Mouse (Mus musculus) cerebellum, adult 11 months (tissue): ENCODE data around the gene Sdhaf4.
"Not testable (repeated sequence)": the region's sequence is repeated elsewhere in the genome, so short reads cannot be mapped to it uniquely, and the experiment has no call there.

Experiments
- DNase-seq: peaks from one replicate; pipeline ENCODE4 v3.0.0; 2022

Sdhaf4 gene

DNA sequence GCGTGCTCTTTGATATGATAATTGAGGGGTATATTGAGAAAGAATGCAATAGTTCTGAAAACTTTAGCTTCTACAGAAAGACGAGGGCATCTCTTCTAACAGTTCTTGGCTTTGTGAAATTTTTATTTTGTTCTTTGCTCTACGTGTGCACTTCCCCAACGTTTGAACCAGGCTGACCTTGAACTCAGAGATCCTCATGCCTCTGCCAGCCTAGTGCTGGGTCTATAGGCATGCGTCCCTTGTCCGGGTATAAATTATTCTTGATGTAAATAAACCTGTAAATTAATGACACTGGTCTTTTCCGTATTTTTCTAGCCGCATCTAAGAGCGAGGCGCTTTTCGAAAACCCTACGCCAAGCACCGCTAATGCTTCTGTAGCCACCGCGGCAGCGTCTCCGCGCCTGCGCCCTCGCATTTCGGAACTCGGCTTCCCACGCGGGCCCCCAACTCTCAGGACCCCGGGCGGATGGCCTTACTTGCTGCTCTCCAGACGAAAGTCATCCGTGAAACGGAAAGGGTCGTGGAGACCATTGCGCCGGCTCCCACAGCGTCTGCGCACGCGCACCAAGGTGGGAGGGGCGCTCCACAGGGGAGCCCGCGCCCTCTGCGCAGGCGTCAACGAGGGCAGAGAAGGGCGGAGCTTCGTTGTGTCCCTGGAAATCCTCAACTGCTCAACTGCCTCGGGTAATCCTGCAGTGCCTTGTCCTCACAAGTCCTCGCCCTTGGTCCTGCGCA lies at the start of gene Sdhaf4:
Gene Sdhaf4, minus strand, starts transcription at position 587 of the 735 bp plus-strand sequence.
- DNase-seq: peak; percentile 90

DNA sequence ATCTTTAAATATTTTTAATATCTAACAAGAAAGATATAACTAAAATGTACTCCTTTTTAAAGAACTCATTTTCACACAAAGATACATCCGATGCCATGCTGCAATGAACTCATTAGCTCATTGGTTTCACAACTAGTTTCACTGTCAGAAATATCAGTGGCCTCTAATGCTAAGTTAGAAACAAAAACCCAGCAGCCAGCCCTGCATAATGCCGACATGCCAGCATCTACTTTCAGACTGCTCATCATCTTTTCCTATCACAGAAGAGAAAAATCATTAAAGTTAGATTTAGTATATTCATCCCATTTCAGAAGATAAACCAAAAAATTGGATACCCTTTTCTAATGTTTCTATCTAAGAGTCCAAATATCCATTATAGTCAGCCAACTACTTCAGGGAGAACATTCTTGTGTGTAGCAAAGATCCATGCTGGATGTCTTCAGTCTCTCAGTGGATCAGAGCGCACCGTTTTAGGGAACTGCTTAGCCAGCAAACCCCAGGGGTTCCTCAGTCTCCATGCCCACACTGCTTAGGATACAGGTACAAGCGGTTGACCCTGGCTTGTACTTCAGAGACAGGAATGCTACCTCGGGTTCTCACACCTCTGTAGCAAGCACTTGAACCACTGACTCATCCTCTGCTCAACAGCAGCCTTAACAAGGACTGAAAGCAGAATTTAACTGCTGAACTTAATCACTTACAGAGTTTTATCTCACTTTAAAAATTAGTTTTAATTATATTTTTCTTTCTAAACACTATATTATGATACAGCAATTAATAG lies 41.5 kb upstream of the Sdhaf4 start:
- no peak for DNase-seq

DNA sequence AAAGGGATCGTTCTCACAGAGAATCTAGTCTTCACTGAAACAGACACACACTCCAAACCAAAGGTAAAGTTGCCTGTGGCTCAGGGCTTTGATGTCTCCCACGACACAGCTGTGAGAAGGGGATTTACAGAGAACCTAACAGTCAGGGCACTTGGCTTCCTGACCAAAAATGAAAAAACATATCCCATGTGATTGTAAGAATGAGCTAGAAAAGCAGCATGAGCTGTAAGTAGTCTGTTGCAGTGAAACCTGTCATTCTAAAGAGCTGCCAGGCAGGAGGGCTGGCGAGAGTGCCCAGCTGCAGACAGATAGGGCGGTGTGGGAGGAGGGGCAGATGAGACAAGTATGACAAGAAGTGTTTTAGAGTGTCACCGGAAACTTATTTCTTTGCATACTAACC lies 40.2 kb upstream of the Sdhaf4 start:
- DNase-seq: no peak

DNA sequence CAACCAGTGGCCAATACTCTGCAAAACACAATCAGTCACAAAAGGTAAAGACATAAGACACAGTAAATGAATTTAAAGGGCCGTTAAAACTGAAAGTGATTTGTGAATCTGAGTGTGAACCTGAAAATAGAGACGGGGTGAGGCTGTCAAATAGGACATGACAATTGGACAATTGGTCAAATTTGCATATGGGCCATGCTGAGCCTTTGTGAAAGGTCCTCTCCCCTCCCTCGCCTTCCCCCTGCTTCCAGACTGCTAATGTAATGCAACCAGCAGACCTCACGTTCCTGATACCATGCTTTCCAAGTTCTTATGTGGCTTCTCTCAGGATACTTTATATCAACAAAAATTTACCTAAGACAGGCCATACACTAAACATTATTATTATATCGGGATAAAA lies 37.6 kb upstream of the Sdhaf4 start:
- DNase-seq: no peak

GRCm38 (mm10) chr1:24033759-24034423 lies 28.4 kb upstream of the Sdhaf4 start:
- DNase-seq: no peak

- DNase-seq: no peak
Observed at GRCm38 (mm10) chr1:24010821-24011220, 5.4 kb upstream of the Sdhaf4 start.

DNA sequence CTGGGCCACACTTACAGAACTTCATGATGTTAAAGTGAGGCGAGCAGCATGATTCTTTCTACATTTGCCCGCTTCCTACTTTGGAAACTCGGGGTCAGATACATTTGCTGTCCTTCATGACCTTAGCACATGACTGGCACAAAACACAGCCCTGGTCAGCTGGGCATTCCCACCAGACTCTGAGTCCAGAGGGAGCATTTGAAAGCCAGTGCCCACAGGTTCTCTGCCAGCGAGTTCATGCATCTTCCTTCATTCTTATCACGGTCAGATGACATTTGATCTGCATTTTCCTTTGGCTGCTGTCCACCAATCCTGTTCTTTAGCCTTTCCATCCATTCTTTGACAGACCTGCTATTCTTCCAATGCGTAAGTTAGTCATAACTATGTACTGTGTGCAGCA lies 4.6 kb upstream of the Sdhaf4 start:
- no peak for DNase-seq

- DNase-seq: no peak
Observed at GRCm38 (mm10) chr1:24007621-24008020, 2.2 kb upstream of the Sdhaf4 start.

- no peak for DNase-seq
Observed at GRCm38 (mm10) chr1:23999318-23999717, 6.1 kb downstream of the Sdhaf4 start.

GRCm38 (mm10) chr1:23998866-23999265 lies 6.6 kb downstream of the Sdhaf4 start:
- no peak for DNase-seq

- no peak for DNase-seq
Observed at GRCm38 (mm10) chr1:23998120-23998810, 7.2 kb downstream of the Sdhaf4 start.

DNA sequence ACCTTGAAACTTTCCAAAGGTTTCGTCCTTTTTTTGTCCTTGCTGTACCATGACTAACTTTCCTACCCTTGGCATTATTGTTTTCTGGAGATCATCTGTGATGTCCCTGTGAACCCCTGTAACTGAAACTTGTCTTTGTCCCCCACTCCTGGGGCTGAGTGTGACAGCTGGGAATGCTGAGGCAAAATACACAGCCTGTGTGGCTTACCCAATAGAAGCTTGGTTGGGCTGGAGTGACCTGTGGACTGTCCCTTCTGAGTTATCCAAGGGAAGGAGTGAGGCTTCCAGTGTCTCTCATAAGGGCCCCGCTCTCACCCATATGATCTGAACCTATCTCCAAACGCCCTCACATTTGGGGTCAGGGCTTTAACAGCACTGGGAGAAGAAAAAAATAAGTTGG lies 8.0 kb downstream of the Sdhaf4 start:
- DNase-seq: no peak

DNA sequence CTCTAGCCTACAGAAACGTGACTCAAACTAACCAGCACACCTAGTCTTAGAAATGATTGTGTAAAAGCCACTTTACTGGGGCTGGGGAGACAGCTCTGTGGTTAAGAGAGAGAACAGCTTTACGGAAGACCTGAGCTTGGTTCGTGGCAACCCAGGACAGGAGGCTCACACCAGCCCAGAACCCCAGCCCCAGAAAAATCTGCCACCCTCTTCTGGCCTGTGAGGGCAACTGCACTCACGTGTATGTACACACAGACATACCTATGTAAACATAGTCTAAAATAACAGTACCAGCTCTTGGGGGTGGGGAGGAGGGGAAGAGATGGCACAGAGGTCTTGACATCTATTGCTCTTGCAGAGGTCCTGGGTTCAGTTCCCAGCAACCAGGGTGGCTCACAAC lies 10.0 kb downstream of the Sdhaf4 start:
- no peak for DNase-seq

DNA sequence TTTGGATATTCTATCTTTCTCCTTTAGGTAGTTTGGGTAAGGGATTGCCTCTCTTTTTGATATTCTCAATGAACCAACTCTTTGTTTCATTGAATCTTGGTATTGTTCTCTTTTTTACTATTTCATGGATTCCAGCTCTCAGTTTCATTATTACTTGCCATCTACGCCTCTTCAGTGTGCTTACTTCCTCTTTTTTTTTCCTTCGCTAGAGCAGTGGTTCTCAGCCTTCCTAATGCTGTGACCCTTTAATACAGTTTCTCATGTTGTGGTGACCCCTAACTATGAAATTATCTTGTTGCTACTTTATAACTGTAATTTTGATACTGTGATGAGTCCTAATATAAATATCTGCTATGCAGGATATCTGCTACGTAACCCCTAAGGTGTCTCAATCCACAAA lies 22.3 kb downstream of the Sdhaf4 start:
- no peak for DNase-seq

GRCm38 (mm10) chr1:23978281-23978680 lies 27.2 kb downstream of the Sdhaf4 start:
- DNase-seq: no peak

GRCm38 (mm10) chr1:23971159-23971558 lies 34.3 kb downstream of the Sdhaf4 start:
- not testable (repeated sequence) for DNase-seq

DNA sequence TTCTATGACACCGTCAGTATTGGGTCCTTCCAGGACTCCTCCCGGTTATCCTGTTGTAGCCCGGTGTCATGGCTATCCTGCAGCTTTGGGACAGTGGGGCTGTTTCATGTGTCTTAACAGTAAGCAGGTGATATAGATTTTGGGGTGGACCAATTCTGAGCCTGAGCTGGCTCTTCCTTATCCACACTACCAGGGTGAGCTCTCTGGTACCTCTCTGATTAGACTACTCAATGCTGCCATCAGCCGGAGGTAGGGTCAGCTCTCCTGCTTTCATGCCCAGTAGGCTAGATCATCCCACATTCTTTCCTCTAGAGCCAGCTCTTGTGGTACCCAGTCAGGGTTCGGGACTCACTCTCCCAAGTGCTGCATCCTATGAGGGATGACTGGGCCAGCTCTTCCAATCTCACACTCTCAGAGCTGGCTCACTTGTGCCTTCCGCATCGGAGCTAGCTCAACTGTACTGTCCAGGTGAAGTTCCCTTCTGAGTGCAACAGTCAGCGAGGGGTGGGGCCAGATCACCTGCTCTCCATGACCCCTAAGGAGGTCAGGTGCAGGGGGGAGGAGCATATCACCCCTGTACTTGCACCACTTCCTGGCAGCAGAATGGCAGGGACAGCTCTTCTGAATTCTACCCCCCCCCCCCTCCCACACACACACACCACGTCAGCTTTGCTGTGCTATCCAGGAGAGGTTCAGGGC lies 37.3 kb downstream of the Sdhaf4 start:
- no peak for DNase-seq

DNA sequence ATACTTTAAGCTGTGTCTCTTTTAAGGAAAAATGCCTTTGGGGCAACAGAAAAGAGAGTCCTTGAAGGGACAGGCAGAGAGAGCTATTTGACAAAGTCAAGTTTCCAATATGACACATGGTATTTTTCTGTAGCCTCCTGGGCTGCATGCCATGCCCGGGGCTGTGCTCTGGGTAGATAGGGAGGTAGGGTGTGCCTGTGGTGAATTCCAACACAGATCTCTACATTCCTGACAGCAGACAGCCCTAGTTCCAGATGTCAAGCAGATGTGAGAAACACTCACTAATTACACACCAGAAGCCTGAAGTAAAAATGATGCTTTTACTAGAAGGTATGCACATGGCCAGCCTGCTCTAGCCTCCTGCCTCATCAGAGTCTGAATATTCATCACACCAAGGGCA lies 39.2 kb downstream of the Sdhaf4 start:
- no peak for DNase-seq

DNA sequence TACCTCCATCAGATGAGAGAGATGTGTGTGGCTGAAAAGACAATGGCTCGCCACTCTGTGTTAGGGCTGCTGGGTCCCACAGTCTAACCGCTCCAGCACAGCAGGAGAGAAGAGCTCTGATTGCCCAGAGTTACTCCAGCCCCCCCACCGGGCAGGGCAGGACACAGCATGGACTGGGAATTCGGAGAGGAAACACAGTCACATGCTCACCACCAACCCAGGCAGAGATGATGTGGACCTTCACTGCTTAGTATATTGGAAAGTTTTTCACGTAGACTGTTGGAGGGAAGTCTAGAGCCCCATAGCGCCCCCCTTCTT lies 46.1 kb downstream of the Sdhaf4 start:
- DNase-seq: no peak

GRCm38 (mm10) chr1:23958668-23959414 lies 46.6 kb downstream of the Sdhaf4 start:
- DNase-seq: no peak

- no peak for DNase-seq
Observed at GRCm38 (mm10) chr1:23958101-23958500, 47.4 kb downstream of the Sdhaf4 start.

DNA sequence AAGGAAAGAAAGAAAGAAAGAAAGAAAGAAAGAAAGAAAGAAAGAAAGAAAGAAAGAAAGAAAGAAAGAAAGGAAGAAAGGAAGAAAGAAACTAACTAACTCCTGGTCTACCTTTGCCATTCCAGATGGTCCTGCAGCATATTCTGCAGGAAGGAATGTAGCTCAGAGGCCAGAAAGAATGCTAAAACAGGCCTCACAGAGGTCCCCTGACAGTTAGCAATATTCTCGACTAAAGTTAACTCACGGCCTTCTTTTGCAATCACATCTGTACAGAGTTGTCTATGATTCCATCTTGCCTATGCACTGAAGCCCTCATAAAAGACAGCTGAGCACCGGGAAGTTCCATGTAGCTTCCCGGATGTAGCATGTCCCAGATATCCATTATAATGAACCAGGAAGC lies 49.9 kb downstream of the Sdhaf4 start:
- DNase-seq: no peak
